Mouse (Mus musculus) limb, embryonic 13.5 days (tissue): ENCODE data around the gene Gm2663. TPM values are rescaled to one million over a fixed set of nuclear protein-coding genes. Genes with fewer than 3 reads are reported as not detected.
"Not testable (repeated sequence)": the region's sequence is repeated elsewhere in the genome, so short reads cannot be mapped to it uniquely, and the experiment has no call there.

Source experiments
- ATAC-seq: fragments of 200-750 bp; cut with Nextera tagmentation; 2 replicates; pipeline ENCODE4 v1.8.0; 2017; ENCODE audit warnings: low read depth, moderate number of reproducible peaks, moderate TSS enrichment; ENCODE audit not compliant: low FRiP score
- H3K27ac ChIP-seq: fragments of 300-500 bp; sonication (generic); 2 replicates; pipeline ENCODE4 v1.5.1; 2015; ENCODE audit warnings: inconsistent platforms, mild to moderate bottlenecking, moderate library complexity
- H3K27me3 ChIP-seq: fragments of 300-500 bp; sonication (generic); 2 replicates; pipeline ENCODE4 v1.6.1; 2015; ENCODE audit warnings: mild to moderate bottlenecking, inconsistent platforms
- H3K36me3 ChIP-seq: fragments of 300-500 bp; sonication (generic); 2 replicates; pipeline ENCODE4 v1.6.1; 2015; ENCODE audit warnings: inconsistent platforms, mild to moderate bottlenecking, moderate library complexity
- H3K4me1 ChIP-seq: fragments of 300-500 bp; sonication (generic); 2 replicates; pipeline ENCODE4 v1.6.1; 2015; ENCODE audit warnings: inconsistent platforms
- H3K4me2 ChIP-seq: fragments of 300-500 bp; sonication (generic); replicated peaks from 2 replicates; pipeline ENCODE4 v1.6.1; 2015; ENCODE audit warnings: inconsistent platforms, mild to moderate bottlenecking, moderate library complexity
- H3K4me3 ChIP-seq: fragments of 300-500 bp; sonication (generic); 2 replicates; pipeline ENCODE4 v1.5.1; 2015; ENCODE audit warnings: moderate library complexity, mild to moderate bottlenecking, inconsistent platforms
- H3K9ac ChIP-seq: fragments of 300-500 bp; sonication (generic); 2 replicates; pipeline ENCODE4 v1.6.1; 2015; ENCODE audit warnings: mild to moderate bottlenecking, inconsistent platforms
- H3K9me3 ChIP-seq: fragments of 300-500 bp; sonication (generic); 2 replicates; pipeline ENCODE4 v1.6.1; 2016; ENCODE audit warnings: inconsistent platforms
- WGBS: fragments of 180-500 bp; shearing (Covaris S2); methylation state at CpG from one replicate; pipeline ENCODE4 v1.1.7; 2015; 5-methylcytosine and 5-hydroxymethylcytosine counted together
- polyA plus RNA-seq: library from polyadenylated mRNA; unstranded; fragments of >200 nt; fragmentation: Nextera tagmentation; extraction: Ambion mirVana; gene quantifications from 2 replicates; pipeline ENCODE4 v1.2.1, GENCODE M21; 2015

Gene Gm2663
- polyA plus RNA-seq: not detected in 2 replicates

- not testable (repeated sequence) for ATAC-seq
Measured at GRCm38 (mm10) chr6:40999379-40999778, at the start of gene Gm2663. Gene Gm2663 (minus strand): TSS chr6:40999479.

GRCm38 (mm10) chr6:41048602-41049001, 49.3 kb upstream of the Gm2663 start:
- no peak for ATAC-seq
- Histone ChIP-seq H3K9ac (no peak overlapping the region), H3K4me2 (no peak overlapping the region), H3K9me3 (no peaks in the 10 kb centered on the region), H3K4me3 (no peak overlapping the region), H3K4me1 (no peaks in the 10 kb centered on the region), H3K36me3 (no peaks in the 10 kb centered on the region), H3K27ac (no peak overlapping the region), H3K27me3 (no peaks in the 10 kb centered on the region)
- whole genome bisulfite sequencing: 51% methylated on average over 1 of the region's 1 CpGs

More at GRCm38 (mm10) chr6:40999379-40999778, at the start of gene Gm2663:
- H3K4me3 ChIP-seq, H3K4me1 ChIP-seq, H3K27me3 ChIP-seq, H3K9ac ChIP-seq, H3K4me2 ChIP-seq, H3K9me3 ChIP-seq, H3K36me3 ChIP-seq, H3K27ac ChIP-seq: not testable (repeated sequence)

GRCm38 (mm10) chr6:41047961-41048360, 48.7 kb upstream of the Gm2663 start:
- Histone ChIP-seq H3K27ac (no peak overlapping the region), H3K9ac (no peak overlapping the region), H3K9me3 (no peaks in the 10 kb centered on the region), H3K4me1 (no peaks in the 10 kb centered on the region), H3K4me2 (no peak overlapping the region), H3K27me3 (no peaks in the 10 kb centered on the region), H3K4me3 (no peak overlapping the region), H3K36me3 (no peaks in the 10 kb centered on the region)
- no peak for ATAC-seq
- WGBS: 65% methylated on average over 1 of the region's 1 CpGs

GRCm38 (mm10) chr6:41047202-41047601, 47.9 kb upstream of the Gm2663 start:
- no peaks in the 10 kb centered on the region for H3K9me3 ChIP-seq
- ATAC-seq: no peak
- H3K9ac ChIP-seq: no peak overlapping the region
- no peak overlapping the region for H3K4me2 ChIP-seq
- H3K4me1 ChIP-seq: no peaks in the 10 kb centered on the region
- no peaks in the 10 kb centered on the region for H3K27me3 ChIP-seq
- H3K4me3 ChIP-seq: no peak overlapping the region
- 69% methylated on average over 1 of the region's 1 CpGs for WGBS
- H3K27ac ChIP-seq: no peak overlapping the region
- H3K36me3 ChIP-seq: no peaks in the 10 kb centered on the region

GRCm38 (mm10) chr6:41046553-41046952, 47.3 kb upstream of the Gm2663 start:
- H3K9ac ChIP-seq: no peak overlapping the region
- no peaks in the 10 kb centered on the region for H3K27me3 ChIP-seq
- no peak for ATAC-seq
- H3K36me3 ChIP-seq: no peaks in the 10 kb centered on the region
- H3K4me2 ChIP-seq: no peak overlapping the region
- no peaks in the 10 kb centered on the region for H3K9me3 ChIP-seq
- H3K27ac ChIP-seq: no peak overlapping the region
- H3K4me1 ChIP-seq: no peaks in the 10 kb centered on the region
- 55% methylated on average over 2 of the region's 2 CpGs for WGBS
- no peak overlapping the region for H3K4me3 ChIP-seq

GRCm38 (mm10) chr6:41044753-41045152, 45.5 kb upstream of the Gm2663 start:
- 89% methylated on average over 1 of the region's 1 CpGs for WGBS
- Histone ChIP-seq H3K4me1 (no peaks in the 10 kb centered on the region), H3K4me3 (no peak overlapping the region), H3K27me3 (no peaks in the 10 kb centered on the region), H3K4me2 (no peak overlapping the region), H3K36me3 (no peaks in the 10 kb centered on the region), H3K9me3 (no peaks in the 10 kb centered on the region), H3K27ac (no peak overlapping the region), H3K9ac (no peak overlapping the region)
- ATAC-seq: no peak

- H3K4me3 ChIP-seq: no peak overlapping the region
- no peaks in the 10 kb centered on the region for H3K27me3 ChIP-seq
- H3K9ac ChIP-seq: no peak overlapping the region
- no peaks in the 10 kb centered on the region for H3K4me1 ChIP-seq
- no peak for ATAC-seq
- H3K36me3 ChIP-seq: no peaks in the 10 kb centered on the region
- H3K4me2 ChIP-seq: no peak overlapping the region
- WGBS: 83% methylated on average over 1 of the region's 1 CpGs
- H3K27ac ChIP-seq: no peak overlapping the region
- H3K9me3 ChIP-seq: no peaks in the 10 kb centered on the region
Measured at GRCm38 (mm10) chr6:41044314-41044713, 45.0 kb upstream of the Gm2663 start.

- ATAC-seq: no peak
- H3K4me2 ChIP-seq: no peak within 1 kb of the TSS
- no peak within 1 kb of the TSS for H3K9ac ChIP-seq
- no peaks in the 10 kb centered on the region for H3K4me1 ChIP-seq
- no peak within 1 kb of the TSS for H3K27ac ChIP-seq
- no peaks in the 10 kb centered on the region for H3K27me3 ChIP-seq
- H3K36me3 ChIP-seq: no peaks in the 10 kb centered on the region
- no peaks in the 10 kb centered on the region for H3K9me3 ChIP-seq
- no peak within 1 kb of the TSS for H3K4me3 ChIP-seq
Measured at GRCm38 (mm10) chr6:41035409-41035808, 36.1 kb upstream of the Gm2663 start, which contains the start of gene 2210010C04Rik. Gene 2210010C04Rik (minus strand): TSS chr6:41035509.

GRCm38 (mm10) chr6:41032802-41033201, 33.5 kb upstream of the Gm2663 start:
- Histone ChIP-seq H3K4me2 (no peak overlapping the region), H3K9ac (no peak overlapping the region), H3K9me3 (no peaks in the 10 kb centered on the region), H3K27ac (no peak overlapping the region), H3K36me3 (no peaks in the 10 kb centered on the region), H3K27me3 (no peaks in the 10 kb centered on the region), H3K4me1 (no peaks in the 10 kb centered on the region), H3K4me3 (no peak overlapping the region)
- 80% methylated on average over 6 of the region's 6 CpGs for WGBS
- no peak for ATAC-seq

GRCm38 (mm10) chr6:41032231-41032630, 33.0 kb upstream of the Gm2663 start:
- WGBS: 80% methylated on average over 3 of the region's 3 CpGs
- Histone ChIP-seq H3K9me3 (no peaks in the 10 kb centered on the region), H3K4me2 (no peak overlapping the region), H3K36me3 (no peaks in the 10 kb centered on the region), H3K4me1 (no peaks in the 10 kb centered on the region), H3K27me3 (no peaks in the 10 kb centered on the region), H3K27ac (no peak overlapping the region), H3K4me3 (no peak overlapping the region), H3K9ac (no peak overlapping the region)
- ATAC-seq: no peak

GRCm38 (mm10) chr6:41030821-41031220, 31.5 kb upstream of the Gm2663 start:
- Histone ChIP-seq H3K4me2 (no peak overlapping the region), H3K4me1 (no peaks in the 10 kb centered on the region), H3K36me3 (no peaks in the 10 kb centered on the region), H3K9ac (no peak overlapping the region), H3K27ac (no peak overlapping the region), H3K27me3 (no peaks in the 10 kb centered on the region), H3K9me3 (no peaks in the 10 kb centered on the region), H3K4me3 (no peak overlapping the region)
- WGBS: 85% methylated on average over 3 of the region's 3 CpGs
- no peak for ATAC-seq

GRCm38 (mm10) chr6:41027053-41027452, 27.8 kb upstream of the Gm2663 start:
- WGBS: 43% methylated on average over 2 of the region's 2 CpGs
- ATAC-seq: no peak

GRCm38 (mm10) chr6:41025873-41026650, 26.8 kb upstream of the Gm2663 start:
- no peak overlapping the region for H3K4me2 ChIP-seq
- H3K27me3 ChIP-seq: no peaks in the 10 kb centered on the region
- no peak overlapping the region for H3K27ac ChIP-seq
- H3K9me3 ChIP-seq: no peaks in the 10 kb centered on the region
- no peak for ATAC-seq
- no peak overlapping the region for H3K9ac ChIP-seq
- 76% methylated on average over 2 of the region's 2 CpGs for WGBS
- H3K4me1 ChIP-seq: no peaks in the 10 kb centered on the region
- no peak overlapping the region for H3K4me3 ChIP-seq
- no peaks in the 10 kb centered on the region for H3K36me3 ChIP-seq

More at GRCm38 (mm10) chr6:41027053-41027452, 27.8 kb upstream of the Gm2663 start:
- no peaks in the 10 kb centered on the region for H3K9me3 ChIP-seq
- no peak overlapping the region for H3K9ac ChIP-seq
- no peak overlapping the region for H3K4me2 ChIP-seq
- H3K4me1 ChIP-seq: no peaks in the 10 kb centered on the region
- H3K4me3 ChIP-seq: no peak overlapping the region
- no peak overlapping the region for H3K27ac ChIP-seq
- H3K27me3 ChIP-seq: no peaks in the 10 kb centered on the region
- H3K36me3 ChIP-seq: no peaks in the 10 kb centered on the region
